Mouse (Mus musculus) layer of hippocampus, adult 18-20 months (tissue): ENCODE data around the gene Znhit1. TPM values are rescaled to one million over a fixed set of nuclear protein-coding genes. Genes with fewer than 3 reads are reported as not detected.
"Not testable (repeated sequence)": the region's sequence is repeated elsewhere in the genome, so short reads cannot be mapped to it uniquely, and the experiment has no call there.

Experiments
- DNase-seq, 2 experiments: peaks; one replicate each; pipeline ENCODE4 v3.0.0; 2022; ENCODE audit warnings: low spot score in 2 of 2
- total RNA-seq, 2 experiments: library from RNA; stranded (reverse); gene quantifications; 2 replicates each; pipeline ENCODE4 v1.2.3; 2021

Znhit1 gene
- total RNA-seq, 2 experiments from 2014 or later, result 82.8 to 96.2 TPM

DNA sequence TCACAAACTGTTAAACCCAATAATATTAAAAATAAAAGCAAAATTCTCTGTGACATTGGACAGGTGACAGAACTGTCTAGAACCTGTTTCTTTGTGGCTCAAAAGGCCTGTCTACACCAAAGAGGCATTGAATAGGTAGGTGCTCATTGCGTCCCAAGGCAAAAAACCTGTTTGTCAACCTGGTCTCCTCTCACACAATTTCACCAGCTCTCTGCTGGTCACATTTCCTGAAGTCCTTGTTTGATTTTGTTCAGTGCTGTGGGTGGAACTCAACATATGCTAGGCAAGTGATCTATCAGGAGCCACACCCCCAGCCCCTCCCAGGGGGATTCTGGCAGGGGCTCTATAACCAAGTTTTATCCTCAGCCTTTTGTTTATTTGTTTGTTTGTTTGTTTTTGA is 30.6 kb downstream of the Znhit1 start:
- DNase-seq, result no peak

DNA sequence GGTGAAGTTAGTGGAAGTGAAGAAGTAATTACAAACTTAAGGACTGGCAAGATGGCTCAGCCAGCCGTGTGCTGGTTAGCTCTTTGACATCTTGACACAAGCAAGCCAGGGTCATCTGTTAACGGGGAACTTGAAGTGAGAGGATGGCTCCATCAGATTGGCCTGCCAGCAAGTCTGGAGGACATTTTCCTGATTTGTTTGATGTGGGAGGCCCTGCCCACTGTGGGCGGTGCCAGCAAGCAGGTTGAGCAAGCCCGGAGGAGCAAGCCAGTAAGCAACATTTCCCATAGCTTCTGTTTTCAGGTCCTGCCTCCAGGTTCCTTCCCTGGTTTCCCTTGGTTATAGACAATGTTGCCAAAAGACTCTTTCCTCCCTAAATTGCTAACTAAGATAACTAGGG is 32.2 kb downstream of the Znhit1 start:
- no peak for DNase-seq

GRCm38 (mm10) chr5:136953440-136953951 is 34.3 kb downstream of the Znhit1 start:
- DNase-seq, result peak; percentile 38 to 71

GRCm38 (mm10) chr5:136953015-136953414 is 34.8 kb downstream of the Znhit1 start, which contains the start of gene Fis1:
Gene Fis1, plus strand, starts transcription at chr5:136953275.
- DNase-seq, result peak; percentile 94 to 97

DNA sequence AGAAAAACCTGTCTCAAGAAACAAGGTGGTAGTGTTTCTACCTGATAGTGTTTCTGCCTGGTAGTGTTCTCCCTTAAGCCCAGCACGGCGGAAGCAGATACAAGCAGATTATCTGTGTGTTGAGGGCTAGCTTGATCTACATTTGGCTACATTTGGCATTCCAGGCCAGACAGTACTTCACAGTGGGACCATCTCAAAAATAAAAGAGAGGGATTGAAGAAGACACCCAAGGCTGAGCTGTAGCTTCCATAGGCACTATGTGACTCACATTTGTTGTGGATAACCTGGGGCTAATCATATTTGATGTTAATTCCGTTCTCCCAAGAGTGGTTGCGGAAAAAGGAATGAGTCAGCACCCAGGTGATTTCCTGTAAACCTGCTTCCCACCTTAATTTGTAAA is 35.7 kb downstream of the Znhit1 start:
- no peak for DNase-seq

DNA sequence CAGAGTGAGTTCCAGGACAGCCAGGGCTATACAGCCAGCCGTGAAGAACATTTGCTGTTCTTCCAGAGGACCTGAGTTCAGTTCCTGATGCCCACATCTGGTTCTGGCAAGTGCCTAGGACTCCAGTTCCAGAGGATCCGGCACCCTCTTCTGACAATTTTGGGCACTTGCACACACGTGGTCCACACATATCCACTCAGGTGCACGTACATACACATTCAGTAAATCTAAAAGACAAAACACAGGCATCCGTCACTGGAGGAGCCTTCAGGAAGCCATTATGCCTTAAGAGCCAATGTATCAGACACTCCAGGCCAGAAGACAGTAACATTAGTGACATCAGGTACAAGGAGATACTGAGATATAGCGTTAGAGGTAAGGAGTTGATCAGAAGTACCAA is 37.3 kb downstream of the Znhit1 start:
- no peak for DNase-seq

DNA sequence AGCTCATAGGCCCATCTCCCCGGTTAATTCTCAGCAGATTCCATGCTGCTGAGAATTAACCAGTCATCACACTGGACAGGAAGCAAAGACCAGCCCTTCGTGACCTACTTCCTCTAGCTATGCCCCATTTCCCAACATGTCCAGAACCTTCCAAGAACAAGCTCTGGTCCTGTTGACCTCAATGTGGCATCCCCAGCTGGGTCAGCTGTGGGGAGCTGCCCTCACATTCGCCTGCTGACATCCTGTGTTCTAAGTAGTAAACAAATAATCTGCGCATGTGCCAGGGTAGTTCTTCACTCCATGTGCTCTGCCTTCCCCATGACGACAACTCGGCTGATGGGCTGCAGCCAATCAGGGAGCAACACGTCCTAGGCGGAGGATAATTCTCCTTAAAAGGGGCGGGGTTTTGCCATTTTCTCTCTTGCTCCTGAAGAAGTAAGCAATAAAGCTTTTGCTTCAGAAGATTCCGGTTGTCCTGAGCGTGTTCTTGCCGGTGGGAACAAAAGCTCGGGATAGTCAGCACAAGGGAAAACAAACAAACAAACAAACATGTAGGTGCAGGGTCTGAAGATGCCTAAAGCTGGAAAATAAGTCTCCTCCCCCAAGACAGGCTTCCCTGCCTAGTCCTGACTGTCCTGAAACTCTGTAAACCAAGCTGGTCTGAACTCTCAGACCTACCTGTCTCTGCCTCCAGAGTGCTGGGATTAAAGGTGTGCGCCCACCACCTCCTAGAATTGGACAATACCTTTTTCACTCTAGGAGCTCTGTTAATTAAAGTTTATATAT is 38.1 kb downstream of the Znhit1 start:
- not testable (repeated sequence) for DNase-seq

DNA sequence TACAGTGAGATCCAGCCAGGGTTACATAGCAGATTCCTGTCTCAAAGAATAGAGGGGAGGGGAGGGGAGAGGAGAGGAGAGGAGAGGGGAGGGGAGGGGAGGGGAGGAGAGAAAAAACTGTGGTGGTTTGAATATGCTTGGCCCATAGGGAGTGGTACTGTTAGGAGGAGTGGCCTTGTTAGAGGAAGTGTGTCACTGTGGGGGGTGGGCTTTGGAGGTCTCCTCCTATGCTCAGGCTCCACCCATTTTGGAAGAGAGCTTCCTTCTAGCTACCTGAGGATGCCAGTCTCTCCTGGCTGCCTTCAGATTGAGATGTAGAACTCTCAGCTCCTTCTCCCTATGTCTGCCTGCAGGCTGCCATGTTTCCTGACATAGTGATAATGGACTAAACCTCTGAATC is 39.9 kb downstream of the Znhit1 start:
- DNase-seq, result no peak

GRCm38 (mm10) chr5:136945084-136945483 is 42.7 kb downstream of the Znhit1 start:
- no peak for DNase-seq

DNA sequence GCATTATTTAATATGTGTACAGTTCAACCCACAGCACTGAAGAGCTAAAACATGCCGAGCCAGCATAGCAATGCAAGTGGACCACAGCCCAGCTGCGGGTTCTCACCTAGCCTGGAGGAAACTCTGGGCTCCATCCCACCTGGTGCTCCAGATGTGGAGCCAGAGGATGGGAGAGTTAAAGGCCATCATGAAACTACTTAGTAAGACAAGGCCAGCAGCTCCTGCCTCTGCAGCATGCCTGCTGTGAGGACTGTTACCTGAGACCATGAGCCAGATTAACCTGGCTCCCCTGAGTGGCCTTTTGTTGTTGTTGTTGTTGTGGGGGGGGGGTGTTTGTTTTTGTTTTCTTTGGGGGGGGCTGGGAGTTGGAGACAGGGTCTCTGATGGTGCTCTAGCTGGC is 44.4 kb downstream of the Znhit1 start:
- no peak for DNase-seq

GRCm38 (mm10) chr5:136942781-136943180 is 45.0 kb downstream of the Znhit1 start:
- no peak for DNase-seq

GRCm38 (mm10) chr5:136940845-136941560 is 46.8 kb downstream of the Znhit1 start:
- no peak for DNase-seq

GRCm38 (mm10) chr5:136940029-136940428 is 47.8 kb downstream of the Znhit1 start:
- DNase-seq, result not testable (repeated sequence)

- DNase-seq, result no peak
Observed at GRCm38 (mm10) chr5:136939284-136939683, 48.5 kb downstream of the Znhit1 start.

- DNase-seq, result no peak
Observed at GRCm38 (mm10) chr5:136937621-136938020, 50.2 kb downstream of the Znhit1 start.

DNA sequence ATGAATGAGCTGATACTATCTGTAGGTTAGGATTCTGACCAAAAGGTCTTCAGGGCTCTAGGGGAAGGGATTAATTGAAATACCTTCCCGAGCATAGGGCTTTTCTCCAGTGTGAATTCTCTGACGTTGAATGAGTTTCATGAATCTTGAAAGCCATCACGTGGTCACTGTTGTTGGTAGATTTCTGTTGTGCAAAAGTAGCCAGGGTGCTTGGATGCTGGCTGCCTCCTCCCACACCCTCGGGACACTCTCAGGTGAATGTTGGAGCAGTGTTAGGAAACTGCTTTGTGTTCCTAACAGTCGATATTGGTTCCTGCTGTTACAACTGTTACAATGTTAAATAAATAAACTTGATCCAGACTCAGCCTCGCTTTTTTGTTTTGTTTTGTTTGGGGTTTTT is 51.1 kb downstream of the Znhit1 start:
- no peak for DNase-seq

DNA sequence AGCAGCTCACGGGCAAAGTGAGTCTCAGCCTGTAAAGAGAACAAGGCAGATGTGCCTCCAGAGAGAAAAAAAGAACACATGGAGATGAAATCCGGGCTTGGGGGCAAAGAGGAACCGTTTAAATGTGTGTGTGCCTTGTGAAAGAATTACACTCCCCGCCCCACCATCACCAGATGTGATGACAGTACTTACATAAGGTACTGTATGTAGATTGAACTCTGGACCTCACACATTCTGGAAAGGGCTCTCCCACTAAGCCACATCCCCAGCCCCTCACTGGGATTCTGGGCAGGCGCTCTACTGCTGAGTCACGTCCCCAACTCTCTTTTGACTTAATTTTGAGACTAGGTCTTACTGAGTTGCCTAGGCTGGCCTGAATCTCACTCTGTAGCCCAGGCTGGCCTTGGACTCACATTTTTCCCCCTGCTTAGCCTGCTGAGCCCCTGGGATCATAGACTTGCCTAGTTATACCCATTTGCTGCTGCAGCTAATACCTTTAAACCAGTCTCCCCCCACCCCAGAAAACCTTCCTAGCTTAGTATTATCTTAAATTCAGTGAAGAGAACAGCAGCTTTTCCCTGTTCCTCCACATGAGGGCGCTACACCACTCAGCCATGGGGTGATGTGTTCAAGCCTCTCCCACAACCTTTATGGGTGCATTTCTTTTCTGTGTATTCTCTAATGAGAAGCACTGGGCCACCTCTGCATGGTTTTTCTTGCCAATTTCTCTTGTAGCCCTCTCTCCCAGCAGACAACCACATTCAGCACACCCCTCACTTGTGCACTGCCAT is 51.7 kb downstream of the Znhit1 start:
- no peak for DNase-seq

DNA sequence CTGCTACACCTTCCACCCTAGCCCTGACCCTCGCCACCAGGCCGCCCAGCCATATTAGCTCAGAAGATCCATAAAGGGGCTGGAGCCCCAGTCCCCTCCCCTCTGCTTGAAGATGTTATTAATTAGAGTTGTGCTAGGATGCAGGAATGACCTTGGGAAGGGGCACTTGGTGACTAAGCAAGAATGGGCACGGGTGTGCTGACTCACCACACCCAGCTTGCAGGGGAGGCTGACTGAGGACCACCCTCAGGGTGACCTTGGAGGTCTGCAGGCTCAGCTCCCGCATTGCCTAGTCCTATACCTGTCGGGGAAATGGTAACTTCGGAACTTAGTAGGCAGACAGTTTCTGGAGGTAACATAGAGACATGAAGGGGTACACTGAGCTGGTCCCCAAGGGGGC is 53.9 kb downstream of the Znhit1 start:
- no peak for DNase-seq

DNA sequence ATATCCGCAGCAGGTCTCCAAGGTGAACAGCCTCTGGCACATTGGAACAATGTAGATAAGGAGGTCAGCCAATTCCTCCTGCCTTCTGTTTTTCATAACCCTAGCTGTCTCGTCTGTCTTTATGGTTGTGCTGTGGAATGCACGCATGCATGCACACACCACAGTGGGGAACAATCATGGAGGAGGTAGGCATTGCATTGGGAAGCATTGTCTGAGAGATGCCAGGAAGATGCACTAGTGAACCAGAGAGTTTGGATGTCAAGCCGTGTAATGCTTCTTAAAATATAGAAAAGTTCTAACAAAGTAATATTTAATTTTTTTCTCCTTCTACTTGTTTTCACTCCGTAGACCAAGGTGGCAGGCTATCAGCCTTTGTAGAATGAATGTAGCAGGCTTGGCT is 54.9 kb downstream of the Znhit1 start:
- DNase-seq, result no peak
